Mouse (Mus musculus): ENCODE data around the gene Slc25a17.

The Slc25a17 gene

DNA sequence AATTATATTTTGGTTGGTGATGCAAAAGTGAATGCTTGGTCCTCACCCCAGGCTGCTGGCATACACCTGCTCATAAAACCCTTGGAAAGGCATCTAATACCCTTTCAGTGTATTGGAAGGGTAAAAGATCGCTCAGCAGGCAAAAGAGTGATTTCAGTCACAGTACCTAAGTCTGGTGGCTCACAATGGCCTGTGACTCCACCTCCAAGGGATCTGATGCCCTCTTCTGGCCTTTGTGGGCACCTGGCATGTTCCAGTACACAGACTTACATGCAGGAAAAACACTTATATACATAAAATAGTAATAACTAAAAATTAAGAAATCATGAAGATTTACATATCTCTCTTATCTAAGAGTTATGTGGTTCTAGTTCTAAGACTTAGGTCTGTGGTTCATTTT, 8.0 kb downstream of the Slc25a17 start:
- no peak for DNase-seq

- no peak for DNase-seq
Measured at GRCm38 (mm10) chr15:81350401-81350800, 10.2 kb downstream of the Slc25a17 start.

- DNase-seq = no peak
Measured at GRCm38 (mm10) chr15:81348366-81348765, 12.2 kb downstream of the Slc25a17 start.

GRCm38 (mm10) chr15:81347466-81347865, 13.1 kb downstream of the Slc25a17 start:
- DNase-seq = no peak

- DNase-seq = no peak
Measured at GRCm38 (mm10) chr15:81341426-81341825, 19.2 kb downstream of the Slc25a17 start.

DNA sequence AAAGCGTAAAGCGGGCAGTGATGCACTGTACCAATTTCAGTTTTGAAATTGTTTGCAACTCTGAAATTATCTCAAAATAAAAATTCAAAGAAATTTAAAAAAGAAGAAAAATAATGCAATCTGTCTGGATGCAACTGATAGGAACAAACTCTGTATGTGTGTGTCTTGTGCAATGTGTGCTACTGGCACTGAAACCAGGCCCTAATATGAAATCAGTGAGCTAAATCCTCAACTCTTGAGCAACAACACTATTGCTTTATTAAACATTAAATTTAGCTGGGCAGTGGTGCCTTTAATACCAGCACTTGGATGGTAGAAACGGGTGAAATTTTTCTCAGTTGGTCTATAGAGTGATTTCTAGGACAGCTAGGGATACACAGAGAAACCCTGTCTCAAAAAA, 21.5 kb downstream of the Slc25a17 start:
- DNase-seq = no peak

DNA sequence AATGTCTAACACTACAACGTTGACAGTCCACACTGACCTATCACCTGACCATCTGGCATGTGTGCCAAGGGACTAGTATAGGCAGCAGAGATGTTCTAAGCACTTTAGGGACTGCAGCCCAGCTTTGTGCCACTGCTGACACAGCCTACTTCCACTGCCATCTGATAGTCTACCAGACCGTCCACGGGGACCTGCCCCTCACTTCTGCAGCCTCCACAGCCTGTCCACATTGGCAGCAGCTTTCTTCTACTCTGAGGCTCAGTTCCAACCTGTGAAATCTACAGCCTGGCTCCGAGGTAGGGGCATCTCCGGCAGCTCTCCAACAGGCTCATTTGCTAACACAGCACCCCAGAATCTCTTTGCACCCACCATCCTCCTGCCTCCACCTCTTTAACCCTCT, 24.1 kb downstream of the Slc25a17 start:
- DNase-seq = no peak

DNA sequence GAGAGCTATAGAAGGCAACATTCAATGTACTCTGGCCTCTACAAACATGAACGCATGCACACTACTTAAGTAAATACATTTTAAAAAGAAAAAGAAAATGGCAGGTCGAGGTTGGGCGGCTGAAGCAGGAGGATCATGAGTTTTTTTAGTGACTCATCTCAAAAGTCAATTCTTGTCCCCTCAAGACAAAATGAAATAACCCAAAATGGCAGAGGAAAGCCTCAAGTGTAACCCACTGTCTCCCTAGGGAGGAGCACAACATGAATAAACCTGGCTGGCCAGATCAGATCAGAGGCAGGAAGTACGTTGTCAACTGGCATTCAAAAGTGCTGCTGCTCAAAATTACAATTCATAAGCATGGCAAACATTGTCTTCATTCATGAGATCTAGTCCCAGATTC, 28.1 kb downstream of the Slc25a17 start:
- DNase-seq = no peak

- DNase-seq = no peak
Measured at GRCm38 (mm10) chr15:81330816-81331433, 29.7 kb downstream of the Slc25a17 start.

GRCm38 (mm10) chr15:81329721-81330369, 30.8 kb downstream of the Slc25a17 start:
- peak; percentile 76 for DNase-seq

DNA sequence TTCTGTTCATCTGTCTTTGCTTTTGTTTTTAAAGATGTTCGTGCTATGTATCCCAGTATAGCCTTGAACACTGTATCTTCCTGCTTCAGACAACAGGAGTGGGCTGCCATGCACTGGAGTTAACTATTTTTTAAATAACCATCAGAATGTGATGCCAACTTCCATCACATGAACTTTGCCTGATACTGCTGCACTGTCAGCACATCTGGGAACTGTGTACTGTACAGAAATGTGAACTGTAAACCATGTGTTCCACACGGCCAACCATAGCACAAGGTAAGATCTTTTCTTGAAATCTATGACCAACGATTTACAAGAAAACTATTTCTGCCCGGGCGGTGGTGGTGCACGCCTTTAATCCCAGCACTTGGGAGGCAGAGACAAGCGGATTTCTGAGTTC, 33.1 kb downstream of the Slc25a17 start:
- no peak for DNase-seq

GRCm38 (mm10) chr15:81324979-81325378, 35.6 kb downstream of the Slc25a17 start:
- no peak for DNase-seq

GRCm38 (mm10) chr15:81320137-81320536, 40.5 kb downstream of the Slc25a17 start:
- no peak for DNase-seq

- DNase-seq = no peak
Measured at GRCm38 (mm10) chr15:81319462-81319861, 41.1 kb downstream of the Slc25a17 start.

DNA sequence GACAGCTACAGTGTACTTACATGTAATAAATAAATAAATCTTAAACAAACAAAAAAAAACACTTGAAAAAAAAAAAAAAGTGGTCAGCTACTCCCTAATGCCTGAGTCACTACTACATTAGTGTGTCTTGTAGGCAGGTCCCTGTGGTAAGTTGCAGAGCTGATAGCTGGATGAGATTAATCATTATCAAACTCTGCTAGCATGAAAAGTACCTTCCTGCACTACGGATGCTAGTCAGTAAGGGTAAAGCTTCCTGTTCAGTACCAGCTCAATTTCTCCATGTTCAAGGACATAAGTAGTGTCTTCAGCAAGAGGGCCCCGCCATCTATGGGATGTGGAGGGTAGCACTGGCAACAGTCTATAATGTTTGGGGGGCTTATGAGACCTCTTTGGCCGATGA, 46.7 kb downstream of the Slc25a17 start:
- DNase-seq = no peak

GRCm38 (mm10) chr15:81311026-81311425, 49.6 kb downstream of the Slc25a17 start:
- DNase-seq = no peak

GRCm38 (mm10) chr15:81310353-81310752, 50.3 kb downstream of the Slc25a17 start:
- no peak for DNase-seq

DNA sequence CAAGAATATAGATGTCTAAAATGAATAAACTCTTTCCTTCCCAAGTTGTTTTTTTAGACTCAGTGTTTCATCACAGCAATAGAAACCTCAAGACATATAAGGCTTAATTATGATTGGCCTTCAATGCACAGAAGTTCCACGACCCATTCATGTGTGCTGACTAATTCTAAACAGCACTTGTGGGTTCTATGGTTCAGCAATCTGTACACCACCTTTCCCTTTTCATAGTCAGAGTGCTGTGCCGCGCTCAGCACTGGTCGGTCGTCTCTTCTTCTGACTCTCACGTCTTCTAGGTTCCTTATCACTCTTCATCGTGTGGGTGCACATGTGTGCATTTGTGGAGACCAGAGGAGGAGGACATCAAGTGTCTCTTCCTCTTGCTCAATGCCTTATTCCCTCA, 52.6 kb downstream of the Slc25a17 start:
- no peak for DNase-seq

- DNase-seq = no peak
Measured at GRCm38 (mm10) chr15:81306501-81306900, 54.1 kb downstream of the Slc25a17 start.

DNA sequence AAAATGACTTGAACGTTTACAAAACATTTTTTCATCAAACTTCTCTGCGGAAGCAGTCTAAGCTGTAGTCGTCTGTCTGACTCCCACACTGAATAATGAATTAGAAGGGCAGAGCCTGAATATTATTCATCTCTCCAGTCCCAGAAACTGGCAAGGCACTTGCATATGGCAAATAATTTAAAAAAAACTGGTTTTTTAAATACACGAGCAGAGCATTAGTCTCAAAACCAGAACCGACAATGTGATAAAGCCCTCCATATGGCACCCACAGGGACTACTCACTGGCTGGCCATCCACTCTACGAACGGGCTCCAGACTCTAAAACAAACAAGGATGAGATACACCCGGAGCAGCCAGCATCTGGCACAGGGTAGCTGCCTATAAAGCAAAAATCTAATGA, 55.6 kb downstream of the Slc25a17 start:
- no peak for DNase-seq

GRCm38 (mm10) chr15:81304006-81304405, 56.6 kb downstream of the Slc25a17 start:
- DNase-seq = no peak

- DNase-seq = peak; percentile 75
Measured at GRCm38 (mm10) chr15:81302151-81302808, 58.3 kb downstream of the Slc25a17 start.

DNA sequence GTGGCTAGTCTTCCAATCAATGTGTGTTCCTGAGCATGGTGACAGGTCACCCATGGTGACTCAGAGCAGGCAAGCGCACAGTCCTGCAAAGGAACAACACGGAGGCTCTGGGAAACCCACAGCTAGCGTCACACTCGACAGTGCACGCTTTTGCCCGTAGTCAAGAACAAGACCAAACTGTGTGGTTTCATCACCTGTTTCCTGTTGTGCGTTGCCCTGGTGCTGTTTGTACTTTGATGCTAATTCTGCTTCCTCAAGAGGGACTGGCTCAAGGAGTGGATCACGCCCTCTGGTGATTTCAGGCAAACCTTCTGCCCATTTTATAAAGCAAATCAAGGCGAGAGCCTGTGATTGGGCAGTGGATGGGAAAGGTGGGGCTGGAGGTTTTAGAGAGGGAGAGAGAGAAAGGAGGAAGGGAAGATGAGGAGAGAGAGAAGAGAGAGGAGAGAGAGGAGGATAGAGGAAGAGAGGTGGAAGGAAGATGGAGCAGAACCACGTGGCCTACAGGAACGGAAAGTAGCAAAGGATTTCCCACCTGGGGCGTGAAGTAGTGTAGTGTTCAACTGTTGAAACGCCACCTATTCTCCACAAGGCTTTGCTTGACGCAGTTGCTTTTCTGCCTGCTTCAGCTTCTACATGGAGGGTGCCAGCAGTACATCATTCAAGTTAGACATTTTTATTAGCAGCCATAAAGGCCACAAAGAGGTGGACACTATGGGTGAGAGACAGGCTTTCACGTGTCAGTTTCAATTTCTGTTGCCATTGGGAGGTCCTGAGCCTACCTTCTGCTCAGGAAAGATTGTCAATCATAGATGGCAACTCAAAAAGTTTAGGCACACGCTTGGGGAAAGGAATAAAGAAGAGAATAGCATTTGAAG, 59.2 kb downstream of the Slc25a17 start:
- peak; percentile 24 for DNase-seq
